Mouse (Mus musculus) stomach, adult 2 months (tissue): ENCODE data around the gene Gm21915. TPM values are rescaled to one million over a fixed set of nuclear protein-coding genes. Genes with fewer than 3 reads are reported as not detected.

ENCODE experiments used
- polyA plus RNA-seq: library from polyadenylated mRNA; depleted of rRNA; stranded (reverse); fragments of >200 nt; gene quantifications from 2 replicates; pipeline ENCODE4 v1.2.3, GENCODE M21; 2012; rRNA removed

The Gm21915 gene
- polyA plus RNA-seq, result not detected in 2 replicates

DNA sequence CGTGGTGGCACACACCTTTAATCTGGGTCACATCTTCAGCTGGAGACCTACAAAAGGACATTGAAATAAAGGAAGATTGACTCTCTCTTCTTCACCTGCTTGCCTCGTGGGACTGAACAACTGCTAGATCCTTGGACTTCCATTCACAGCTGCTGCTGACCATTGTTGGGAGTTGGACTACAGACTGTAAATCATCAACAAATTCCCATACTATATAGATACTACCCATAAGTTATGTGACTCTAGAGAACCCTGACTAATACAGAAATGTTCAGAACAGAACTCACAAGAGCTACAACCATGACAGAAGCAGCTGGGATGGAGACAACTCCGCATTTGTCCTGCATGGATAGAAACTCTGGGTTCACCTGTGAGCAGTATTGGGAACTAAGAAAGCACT lies at the start of gene Gm21915:
TSS of gene Gm21915 (plus strand) at position 301 of the 400 bp plus-strand sequence.

DNA sequence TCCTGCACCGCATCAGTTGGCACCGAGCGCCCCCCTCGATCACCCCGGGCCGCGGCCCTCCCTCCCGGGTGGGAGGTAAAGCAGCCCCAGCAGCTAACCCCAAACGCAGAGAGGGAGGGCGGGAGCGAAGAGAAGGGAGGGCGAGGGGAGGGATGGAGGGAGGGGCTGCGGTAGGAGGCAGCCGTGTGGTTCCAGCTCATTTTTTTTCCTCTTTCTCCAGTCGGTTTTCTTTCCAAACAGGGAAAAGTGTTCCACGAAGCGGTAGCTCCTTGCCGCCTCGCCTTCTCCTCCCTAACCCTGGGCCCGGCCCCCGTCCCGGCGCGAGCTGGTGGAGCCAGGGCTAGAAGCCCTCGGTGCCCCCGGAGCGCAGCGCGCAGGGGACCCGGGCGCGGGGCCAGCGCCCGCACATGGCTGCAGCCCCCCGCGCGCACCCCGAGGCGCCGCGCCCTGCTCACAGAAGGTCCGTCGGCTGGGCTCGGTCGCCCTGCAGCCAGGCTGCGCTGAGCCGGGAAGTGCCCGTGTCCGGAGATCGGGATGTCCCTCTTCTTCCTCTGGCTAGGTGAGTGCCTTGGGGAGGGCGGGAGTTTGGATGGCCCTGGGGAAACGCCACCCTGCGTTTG lies 15.5 kb downstream of the Gm21915 start, which contains the start of gene Clmp:
TSS of gene Clmp (plus strand) at position 162 of the 620 bp plus-strand sequence.

Other genes with a start within 250 kb of the Gm21915 start
- 11.0 and 12.7 TPM in 2 replicates for gene Gramd1b, start 139.2 kb upstream of the Gm21915 start, polyA plus RNA-seq
- gene Clmp, start 15.3 kb downstream of the Gm21915 start, polyA plus RNA-seq, result 35.3 and 65.0 TPM in 2 replicates
- 605 and 658 TPM in 2 replicates for gene Hspa8, start 130.4 kb downstream of the Gm21915 start, polyA plus RNA-seq
- not detected in 2 replicates for gene Bsx, start 203.5 kb downstream of the Gm21915 start, polyA plus RNA-seq